Mouse (Mus musculus): ENCODE data around the gene Lcn2. TPM values are rescaled to one million over a fixed set of nuclear protein-coding genes. Genes with fewer than 3 reads are reported as not detected.

Lcn2 gene
- polyA plus RNA-seq, 1 experiment from 2014 or later: 8.0 TPM

DNA sequence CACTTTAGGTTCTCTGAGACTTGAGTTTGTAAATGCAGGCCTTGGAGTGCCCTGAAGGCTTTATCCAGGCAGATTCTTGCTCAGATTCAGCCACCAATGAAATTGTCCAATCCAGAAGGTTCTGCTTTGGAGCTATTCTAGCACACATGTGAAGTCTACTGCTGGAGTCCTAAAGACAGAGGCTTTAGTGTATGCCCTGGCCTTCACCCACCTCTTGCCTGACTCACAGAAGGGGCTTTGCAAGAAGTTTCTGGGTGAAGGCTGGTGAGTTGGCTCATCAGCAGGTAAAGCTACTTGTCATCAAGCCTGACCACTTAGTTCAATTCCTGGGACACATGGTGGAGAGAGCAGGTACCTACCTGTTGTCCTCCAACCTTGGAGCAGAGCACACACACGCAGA, 38.1 kb upstream of the Lcn2 start:
- Histone ChIP-seq H3K9ac (ENCODE audit: low read depth, low read length) (no peak overlapping the region), H3K36me3 (ENCODE audit: control insufficient read depth, insufficient read depth, low read length) (no peaks in the 10 kb centered on the region), H3K27me3 (replicated peaks; ENCODE audit: control insufficient read depth, insufficient read depth, low read length) (no peaks in the 10 kb centered on the region), H3K4me3 (ENCODE audit: low read depth, low read length) (no peak overlapping the region), H3K9me3 (ENCODE audit: control insufficient read depth, low read length) (no peaks in the 10 kb centered on the region), H3K4me2 (no peak overlapping the region), H3K27ac (ENCODE audit: low read depth, low read length) (no peak overlapping the region), H3K4me1 (replicated peaks; ENCODE audit: control insufficient read depth, insufficient read depth, low read length) (peaks cover 63% of the 10 kb centered on the region)
- DNase-seq (ENCODE audit: low spot score): no peak
- WGBS: 100% methylated on average over 1 of the region's 1 CpGs
- no peak for ATAC-seq (replicated peaks; ENCODE audit: low FRiP score)

DNA sequence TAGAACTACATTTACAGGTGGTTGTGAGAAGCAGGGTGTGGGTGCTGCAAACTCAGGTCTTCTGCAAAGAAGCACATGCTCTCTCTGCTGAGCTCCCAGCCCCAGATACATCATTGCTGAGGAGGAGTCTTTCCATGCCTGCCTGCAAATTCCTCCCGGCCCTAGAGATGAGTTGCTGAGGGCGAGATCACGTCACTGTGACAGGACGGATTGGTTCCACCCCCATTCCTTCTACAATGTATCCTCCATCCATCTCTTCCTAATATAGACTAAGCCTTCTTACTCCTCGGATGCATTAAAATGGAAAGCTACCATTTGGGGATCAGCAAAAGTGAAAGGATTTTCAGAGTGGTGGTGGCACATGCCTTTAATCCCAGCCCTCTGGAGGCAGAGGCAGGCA, 37.5 kb upstream of the Lcn2 start:
- WGBS: 65% methylated on average over 5 of the region's 5 CpGs
- no peak for ATAC-seq (replicated peaks; ENCODE audit: low FRiP score)

GRCm38 (mm10) chr2:32424796-32425195, 36.7 kb upstream of the Lcn2 start:
- 45% methylated on average over 3 of the region's 3 CpGs for WGBS
- ATAC-seq (replicated peaks; ENCODE audit: low FRiP score) (no peak), DNase-seq (ENCODE audit: low spot score) (no peak)
- Histone ChIP-seq H3K4me1 (replicated peaks; ENCODE audit: control insufficient read depth, insufficient read depth, low read length) (peaks cover 55% of the 10 kb centered on the region), H3K27me3 (replicated peaks; ENCODE audit: control insufficient read depth, insufficient read depth, low read length) (no peaks in the 10 kb centered on the region), H3K27ac (ENCODE audit: low read depth, low read length) (peak overlapping the region; percentile 69), H3K36me3 (ENCODE audit: control insufficient read depth, insufficient read depth, low read length) (peaks cover 3% of the 10 kb centered on the region; the same call in 1 of the 2 replicates), H3K9me3 (ENCODE audit: control insufficient read depth, low read length) (no peaks in the 10 kb centered on the region), H3K4me3 (ENCODE audit: low read depth, low read length) (no peak overlapping the region), H3K4me2 (no peak overlapping the region; the same call in 1 of the 2 replicates), H3K9ac (ENCODE audit: low read depth, low read length) (0 out of 2 replicates have a peak overlapping the region, but pooled peaks have one; percentile 3)

More for the DNA sequence above, 37.5 kb upstream of the Lcn2 start:
- Histone ChIP-seq H3K4me2 (no peak overlapping the region), H3K9me3 (ENCODE audit: control insufficient read depth, low read length) (no peaks in the 10 kb centered on the region), H3K27me3 (replicated peaks; ENCODE audit: control insufficient read depth, insufficient read depth, low read length) (no peaks in the 10 kb centered on the region), H3K4me3 (ENCODE audit: low read depth, low read length) (no peak overlapping the region), H3K36me3 (ENCODE audit: control insufficient read depth, insufficient read depth, low read length) (no peaks in the 10 kb centered on the region), H3K4me1 (replicated peaks; ENCODE audit: control insufficient read depth, insufficient read depth, low read length) (peaks cover 60% of the 10 kb centered on the region), H3K9ac (ENCODE audit: low read depth, low read length) (no peak overlapping the region), H3K27ac (ENCODE audit: low read depth, low read length) (peak overlapping the region; percentile 32; the same call in 1 of the 2 replicates)
- DNase-seq (ENCODE audit: low spot score): no peak

- H3K4me1 ChIP-seq (replicated peaks; ENCODE audit: control insufficient read depth, insufficient read depth, low read length): peaks cover 49% of the 10 kb centered on the region
- WGBS: 7% methylated on average over 14 of the region's 14 CpGs
- no peaks in the 10 kb centered on the region for H3K9me3 ChIP-seq (ENCODE audit: control insufficient read depth, low read length)
- peak; percentile 89 for ATAC-seq (replicated peaks; ENCODE audit: low FRiP score)
- H3K9ac ChIP-seq (ENCODE audit: low read depth, low read length): peak overlapping the region; percentile 49; the same call in 1 of the 2 replicates
- H3K27ac ChIP-seq (ENCODE audit: low read depth, low read length): peak overlapping the region; percentile 45; the same call in 1 of the 2 replicates
- peak overlapping the region; percentile 38 for H3K4me3 ChIP-seq (ENCODE audit: low read depth, low read length)
- peaks cover 7% of the 10 kb centered on the region for H3K36me3 ChIP-seq (ENCODE audit: control insufficient read depth, insufficient read depth, low read length)
- no peaks in the 10 kb centered on the region for H3K27me3 ChIP-seq (replicated peaks; ENCODE audit: control insufficient read depth, insufficient read depth, low read length)
- DNase-seq (ENCODE audit: low spot score): peak; percentile 47
- peak overlapping the region; percentile 87 for H3K4me2 ChIP-seq
These were observed 35.7 kb upstream of the Lcn2 start for GRCm38 (mm10) chr2:32423481-32424331.

- Histone ChIP-seq H3K27ac (ENCODE audit: low read depth, low read length) (no peak overlapping the region), H3K27me3 (replicated peaks; ENCODE audit: control insufficient read depth, insufficient read depth, low read length) (no peaks in the 10 kb centered on the region), H3K4me3 (ENCODE audit: low read depth, low read length) (no peak overlapping the region), H3K36me3 (ENCODE audit: control insufficient read depth, insufficient read depth, low read length) (peaks cover 19% of the 10 kb centered on the region), H3K9ac (ENCODE audit: low read depth, low read length) (no peak overlapping the region), H3K4me2 (no peak overlapping the region), H3K4me1 (replicated peaks; ENCODE audit: control insufficient read depth, insufficient read depth, low read length) (peaks cover 40% of the 10 kb centered on the region), H3K9me3 (ENCODE audit: control insufficient read depth, low read length) (no peaks in the 10 kb centered on the region)
- DNase-seq (ENCODE audit: low spot score): no peak
- ATAC-seq (replicated peaks; ENCODE audit: low FRiP score): no peak
- WGBS: 90% methylated on average over 6 of the region's 6 CpGs
These were observed 33.8 kb upstream of the Lcn2 start for GRCm38 (mm10) chr2:32421851-32422251.

DNA sequence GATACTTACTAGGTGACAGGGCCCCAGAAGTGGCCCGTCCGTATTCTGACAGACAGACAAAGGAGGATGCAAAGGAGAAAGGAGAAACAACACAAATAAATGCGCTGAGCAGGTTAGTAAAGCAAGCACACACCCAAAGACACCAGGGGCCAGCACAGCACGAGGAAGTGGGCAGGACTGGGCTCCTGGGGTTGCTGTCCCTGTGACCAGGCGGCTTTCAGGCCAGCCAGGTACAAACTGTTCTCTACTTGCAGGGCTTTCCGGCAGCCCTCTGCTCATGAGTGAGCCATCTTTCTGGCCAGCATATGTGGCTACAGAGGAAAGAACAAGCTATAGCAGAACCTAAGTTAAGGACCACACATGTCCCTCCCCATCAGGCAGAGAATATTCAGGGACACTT, 32.6 kb upstream of the Lcn2 start:
- Histone ChIP-seq H3K4me3 (ENCODE audit: low read depth, low read length) (no peak overlapping the region), H3K27ac (ENCODE audit: low read depth, low read length) (no peak overlapping the region), H3K4me2 (no peak overlapping the region), H3K36me3 (ENCODE audit: control insufficient read depth, insufficient read depth, low read length) (peaks cover 28% of the 10 kb centered on the region), H3K4me1 (replicated peaks; ENCODE audit: control insufficient read depth, insufficient read depth, low read length) (peaks cover 40% of the 10 kb centered on the region), H3K27me3 (replicated peaks; ENCODE audit: control insufficient read depth, insufficient read depth, low read length) (no peaks in the 10 kb centered on the region), H3K9me3 (ENCODE audit: control insufficient read depth, low read length) (no peaks in the 10 kb centered on the region), H3K9ac (ENCODE audit: low read depth, low read length) (no peak overlapping the region)
- 85% methylated on average over 6 of the region's 6 CpGs for WGBS
- ATAC-seq (replicated peaks; ENCODE audit: low FRiP score): no peak
- DNase-seq (ENCODE audit: low spot score): no peak

DNA sequence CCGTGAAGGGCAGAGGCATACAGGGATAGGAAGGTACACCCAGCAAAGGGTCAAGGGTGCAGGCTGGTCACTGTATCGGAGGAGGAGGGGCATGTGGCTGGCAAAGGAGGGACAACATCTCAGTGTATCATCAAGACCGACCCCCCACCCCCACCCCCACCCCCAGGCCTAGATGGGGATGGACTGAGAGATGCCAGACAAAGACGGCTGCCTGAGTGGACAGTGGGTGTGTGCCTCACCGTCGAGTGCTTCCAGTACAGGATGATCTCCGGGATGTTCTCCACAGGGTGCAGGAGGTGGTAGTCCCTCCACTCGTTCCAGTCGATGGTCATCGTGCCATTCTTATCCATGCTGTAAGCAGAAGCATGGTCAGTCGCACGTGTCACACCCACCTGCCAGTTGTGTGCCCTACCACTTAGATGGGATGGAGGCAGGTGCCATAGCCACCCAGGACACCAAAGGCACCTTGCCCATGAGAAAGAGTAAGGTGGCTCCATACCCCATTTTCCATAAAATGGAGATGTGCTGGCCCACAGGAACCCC, 32.1 kb upstream of the Lcn2 start:
- WGBS: 88% methylated on average over 12 of the region's 12 CpGs
- Histone ChIP-seq H3K4me3 (ENCODE audit: low read depth, low read length) (no peak overlapping the region), H3K4me2 (no peak overlapping the region), H3K27ac (ENCODE audit: low read depth, low read length) (no peak overlapping the region), H3K9me3 (ENCODE audit: control insufficient read depth, low read length) (no peaks in the 10 kb centered on the region), H3K27me3 (replicated peaks; ENCODE audit: control insufficient read depth, insufficient read depth, low read length) (no peaks in the 10 kb centered on the region), H3K9ac (ENCODE audit: low read depth, low read length) (no peak overlapping the region), H3K36me3 (ENCODE audit: control insufficient read depth, insufficient read depth, low read length) (peaks cover 30% of the 10 kb centered on the region), H3K4me1 (replicated peaks; ENCODE audit: control insufficient read depth, insufficient read depth, low read length) (peaks cover 35% of the 10 kb centered on the region)
- DNase-seq (ENCODE audit: low spot score) (no peak), ATAC-seq (replicated peaks; ENCODE audit: low FRiP score) (no peak)

GRCm38 (mm10) chr2:32419359-32419758, 31.3 kb upstream of the Lcn2 start:
- Histone ChIP-seq H3K4me2 (no peak overlapping the region), H3K36me3 (ENCODE audit: control insufficient read depth, insufficient read depth, low read length) (peaks cover 31% of the 10 kb centered on the region), H3K4me1 (replicated peaks; ENCODE audit: control insufficient read depth, insufficient read depth, low read length) (peaks cover 27% of the 10 kb centered on the region), H3K4me3 (ENCODE audit: low read depth, low read length) (no peak overlapping the region), H3K27ac (ENCODE audit: low read depth, low read length) (no peak overlapping the region), H3K9ac (ENCODE audit: low read depth, low read length) (no peak overlapping the region), H3K9me3 (ENCODE audit: control insufficient read depth, low read length) (no peaks in the 10 kb centered on the region), H3K27me3 (replicated peaks; ENCODE audit: control insufficient read depth, insufficient read depth, low read length) (no peaks in the 10 kb centered on the region)
- ATAC-seq (replicated peaks; ENCODE audit: low FRiP score): no peak
- no peak for DNase-seq (ENCODE audit: low spot score)
- WGBS: 90% methylated on average over 3 of the region's 3 CpGs

All from liver, embryonic 11.5 days (tissue).